Mouse (Mus musculus): ENCODE data around the gene Msl3l2. TPM values are rescaled to one million over a fixed set of nuclear protein-coding genes. Genes with fewer than 3 reads are reported as not detected.

Msl3l2 gene
- 10 to 100 TPM in 1 of 2 experiments, 1 to 10 TPM in 1; 8.7 to 16.7 TPM for polyA plus RNA-seq (2017; shearing (Covaris generic))

GRCm38 (mm10) chr10:56106333-56106995 lies at the start of gene Msl3l2:
Gene Msl3l2 (plus strand): TSS chr10:56106917.

Other genes with a start within 250 kb of the Msl3l2 start
- 1 to 10 TPM; 1.4 to 2.7 TPM for gene Tbc1d32, start 121.8 kb downstream of the Msl3l2 start, polyA plus RNA-seq (2017; shearing (Covaris generic))

All from inflammation-experienced regulatory T-cells (primary cell).